In the genomic region with DNA sequence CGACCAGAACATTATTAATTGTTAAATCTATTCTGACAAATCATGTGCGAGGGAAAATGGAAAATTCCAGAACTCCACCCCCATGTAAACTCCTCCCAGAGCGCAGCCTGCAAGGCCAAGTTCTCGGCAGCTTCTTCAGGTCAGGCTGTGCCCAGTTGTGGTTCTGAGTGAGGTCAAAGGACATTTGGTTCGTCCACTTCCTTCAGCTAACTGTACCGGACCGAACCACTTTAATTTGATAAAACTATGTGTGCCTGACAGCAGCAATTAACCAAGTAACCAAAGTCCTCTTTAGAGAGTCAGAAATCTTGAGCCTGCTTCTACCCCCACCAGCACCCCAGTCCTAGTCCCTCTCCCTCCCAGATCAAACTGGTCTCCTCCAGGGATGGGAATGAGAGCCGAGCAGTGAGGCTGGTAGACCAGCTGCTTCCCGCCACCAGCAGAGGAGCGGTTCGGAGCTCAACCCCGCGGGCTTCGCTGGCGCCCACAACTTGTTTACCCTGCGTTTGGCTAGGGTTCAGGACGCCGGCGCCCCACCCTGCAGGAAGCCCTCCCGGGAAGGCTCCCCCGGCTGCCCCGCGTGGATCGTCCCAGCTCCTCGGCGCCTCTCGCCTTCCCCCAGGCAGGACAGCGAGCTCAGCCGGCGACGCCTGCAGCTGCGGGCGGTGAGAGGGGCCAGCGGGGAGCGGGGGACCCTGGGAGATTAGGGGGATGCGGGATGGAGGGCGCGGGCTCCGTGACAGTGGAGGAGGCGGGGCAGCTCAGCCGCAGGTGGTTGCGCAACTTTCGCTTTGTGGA, we compare ENCODE assay signal across 8 mouse cellular contexts. TPM values are rescaled to one million over a fixed set of nuclear protein-coding genes. Genes with fewer than 3 reads are reported as not detected.
DNase-seq lines count a peak whose midpoint lies in the region; ATAC-seq and TF ChIP-seq lines count a peak whose summit lies in the region.

A gene (plus strand): TSS at position 113 of the 798 bp plus-strand sequence.

- H3K9ac ChIP-seq in embryonic facial prominence, embryonic 12.5 days, result peak within 1 kb of the TSS; percentile 79
- H3K9ac ChIP-seq in liver, embryonic 15.5 days, result peak within 1 kb of the TSS; percentile 44
- H3K9ac ChIP-seq in stomach, embryonic 15.5 days, result peak within 1 kb of the TSS; percentile 49; the same call in 1 of the 2 replicates

- H3K4me1 ChIP-seq in embryonic facial prominence, embryonic 12.5 days, result no peaks in the 10 kb centered on the region
- no peaks in the 10 kb centered on the region; the same call in 1 of the 2 replicates for H3K4me1 ChIP-seq in kidney, adult 2 months (ENCODE audit: control insufficient read depth, insufficient read depth, low read length)
- H3K4me1 ChIP-seq in liver, embryonic 15.5 days (replicated peaks), result peaks cover 7% of the 10 kb centered on the region; the same call in 1 of the 2 replicates
- 0 out of 2 replicates have a peak, but pooled peaks cover 2% of the 10 kb centered on the region for H3K4me1 ChIP-seq in stomach, embryonic 15.5 days

- H3K36me3 ChIP-seq in embryonic facial prominence, embryonic 12.5 days, result no peaks in the 10 kb centered on the region
- no peaks in the 10 kb centered on the region for H3K36me3 ChIP-seq in kidney, adult 2 months (ENCODE audit: control insufficient read depth, insufficient read depth, low read length)
- no peaks in the 10 kb centered on the region for H3K36me3 ChIP-seq in liver, embryonic 15.5 days (replicated peaks)
- H3K36me3 ChIP-seq in stomach, embryonic 15.5 days, result no peaks in the 10 kb centered on the region

- no peaks in the 10 kb centered on the region for H3K9me3 ChIP-seq in embryonic facial prominence, embryonic 12.5 days
- no peaks in the 10 kb centered on the region for H3K9me3 ChIP-seq in liver, embryonic 15.5 days (replicated peaks)
- H3K9me3 ChIP-seq in stomach, embryonic 15.5 days, result no peaks in the 10 kb centered on the region

- H3K4me3 ChIP-seq in embryonic facial prominence, embryonic 12.5 days, result peak within 1 kb of the TSS; percentile 65
- H3K4me3 ChIP-seq in kidney, adult 2 months (ENCODE audit: insufficient read depth, low read depth, low read length), result peak within 1 kb of the TSS; percentile 94
- peak within 1 kb of the TSS; percentile 65 for H3K4me3 ChIP-seq in liver, embryonic 15.5 days (replicated peaks)
- H3K4me3 ChIP-seq in stomach, embryonic 15.5 days (replicated peaks), result peak within 1 kb of the TSS; percentile 70

- DNase-seq in 3134 (ENCODE audit: extremely low read depth, insufficient read length, low spot score), result peak; percentile 87
- DNase-seq in adrenal gland, adult 18-20 months (ENCODE audit: low spot score in 2 of 2), result peak; percentile 72 to 73
- peak; percentile 83 for DNase-seq in heart, adult 8-10 months (ENCODE audit: low spot score)
- peak; percentile 91 for DNase-seq in kidney, adult 2 months
- DNase-seq in natural killer cell, adult 2 months (ENCODE audit: low spot score in 2 of 2), result peak; percentile 45 to 62

- peak; percentile 90 for ATAC-seq in embryonic facial prominence, embryonic 12.5 days (ENCODE audit: insufficient number of reproducible peaks, insufficient read depth, low FRiP score, low TSS enrichment)
- peak; percentile 61 for ATAC-seq in liver, embryonic 15.5 days (ENCODE audit: insufficient read depth)
- ATAC-seq in stomach, embryonic 15.5 days (ENCODE audit: insufficient read depth, low FRiP score, low read depth), result peak; percentile 83

- peak within 1 kb of the TSS; percentile 86 for H3K4me2 ChIP-seq in embryonic facial prominence, embryonic 12.5 days (replicated peaks)
- H3K4me2 ChIP-seq in liver, embryonic 15.5 days, result peak within 1 kb of the TSS; percentile 76
- H3K4me2 ChIP-seq in stomach, embryonic 15.5 days, result peak within 1 kb of the TSS; percentile 87

- H3K27ac ChIP-seq in embryonic facial prominence, embryonic 12.5 days, result no peak within 1 kb of the TSS
- H3K27ac ChIP-seq in kidney, adult 2 months (ENCODE audit: insufficient read depth, low read depth, low read length), result peak within 1 kb of the TSS; percentile 95
- H3K27ac ChIP-seq in liver, embryonic 15.5 days (replicated peaks), result no peak within 1 kb of the TSS
- H3K27ac ChIP-seq in stomach, embryonic 15.5 days, result peak within 1 kb of the TSS; percentile 81

- no peaks in the 10 kb centered on the region for H3K27me3 ChIP-seq in embryonic facial prominence, embryonic 12.5 days
- no peaks in the 10 kb centered on the region for H3K27me3 ChIP-seq in kidney, adult 2 months (replicated peaks; ENCODE audit: control insufficient read depth, insufficient read depth, low read length)
- no peaks in the 10 kb centered on the region for H3K27me3 ChIP-seq in liver, embryonic 15.5 days
- no peaks in the 10 kb centered on the region for H3K27me3 ChIP-seq in stomach, embryonic 15.5 days (replicated peaks)

- no peak for TF ChIP-seq CTCF in kidney, adult 2 months (conservative IDR thresholded peaks at IDR 0.05; ENCODE audit: insufficient read depth, insufficient read length, low read depth, low read length)

- WGBS in embryonic facial prominence, embryonic 12.5 days, result 10% methylated on average over 43 of the region's 43 CpGs
- 3% methylated on average over 43 of the region's 43 CpGs for WGBS in kidney, adult 2 months
- WGBS in liver, embryonic 15.5 days (ENCODE audit: insufficient replicate concordance), result 8% methylated on average over 43 of the region's 43 CpGs
- WGBS in stomach, embryonic 15.5 days, result 7% methylated on average over 38 of the region's 43 CpGs

- TF ChIP-seq POLR2A in kidney, adult 2 months (IDR thresholded peaks at IDR 0.05; ENCODE audit: low read depth, low read length), result peak; percentile 67

RNA-seq across cellular contexts. Expression of the gene that starts here (rescaled TPM):
- 10 to 100 TPM; 12.2 to 13.3 TPM for total RNA-seq in adrenal gland, adult 18-20 months (2021)
- polyA plus RNA-seq in embryonic facial prominence, embryonic 12.5 days (2016; fragmentation: Nextera tagmentation; extraction: Ambion mirVana), result 3.2 and 3.9 TPM in 2 replicates
- 1 to 10 TPM; 7.0 to 9.2 (median 7.7) TPM for total RNA-seq in heart, adult 8-10 months (2022)
- 11.0 and 11.7 TPM in 2 replicates for polyA plus RNA-seq in kidney, adult 2 months (2012; rRNA removed)
- 0.82 and 0.89 TPM in 2 replicates for polyA plus RNA-seq in liver, embryonic 15.5 days (2015; fragmentation: Nextera tagmentation; extraction: Ambion mirVana)
- polyA plus RNA-seq in stomach, embryonic 15.5 days (2015; fragmentation: Nextera tagmentation; extraction: Ambion mirVana), result 11.5 and 11.7 TPM in 2 replicates

Comparison
In these comparisons a context has a peak if more than half of its experiments do, and no peak if none do; other contexts are left out.
1. Peak in ATAC-seq, H3K4me3 ChIP-seq, H3K9ac ChIP-seq and H3K4me2 ChIP-seq in liver, embryonic 15.5 days; RNA of the gene not detected or under 1 TPM.
2. H3K27ac ChIP-seq: peak in kidney, adult 2 months (single experiment) and stomach, embryonic 15.5 days (single experiment); none in embryonic facial prominence, embryonic 12.5 days (single experiment) and liver, embryonic 15.5 days (single experiment).
3. Peak in every context shown above with its lines, with median percentiles within 50 percentile points of each other: DNase-seq, ATAC-seq, H3K4me2 ChIP-seq, H3K4me3 ChIP-seq and H3K9ac ChIP-seq.